Mouse (Mus musculus) liver, postnatal 0 days (tissue): Measurements from ENCODE around the gene Heca.

ENCODE experiments used
- CTCF ChIP-seq: sonication (generic); IDR thresholded peaks from 2 replicates; pipeline ENCODE4 v1.5.1; 2016; ENCODE audit warnings: antibody characterized with exemption, low read depth
- EP300 ChIP-seq: IDR thresholded peaks from 2 replicates; pipeline ENCODE4 v1.6.1; 2016; ENCODE audit warnings: antibody characterized with exemption, low read depth, mild to moderate bottlenecking

- TF ChIP-seq CTCF = no peak
- no peak for TF ChIP-seq EP300
These were observed 69.6 kb downstream of the Heca start for GRCm38 (mm10) chr10:17878002-17878919.
